Mouse (Mus musculus) fibroblast of lung, adult 2 months (primary cell): ENCODE results near the gene Zfp12.
"Not testable (repeated sequence)": the region's sequence is repeated elsewhere in the genome, so short reads cannot be mapped to it uniquely, and the experiment has no call there.

Source experiments
- DNase-seq: peaks from one replicate; pipeline ENCODE4 v3.0.0-alpha.2; 2011; ENCODE audit warnings: low read depth

Zfp12 gene

GRCm38 (mm10) chr5:143235028-143235693 is at the start of gene Zfp12:
TSS of gene Zfp12 (plus strand) at chr5:143235163.
- peak; percentile 94 for DNase-seq

GRCm38 (mm10) chr5:143188014-143188413 is 46.9 kb upstream of the Zfp12 start:
- DNase-seq = not testable (repeated sequence)

GRCm38 (mm10) chr5:143192806-143193205 is 42.2 kb upstream of the Zfp12 start:
- DNase-seq = no peak

GRCm38 (mm10) chr5:143194747-143195146 is 40.2 kb upstream of the Zfp12 start:
- DNase-seq = not testable (repeated sequence)

- no peak for DNase-seq
These were observed 39.8 kb upstream of the Zfp12 start for GRCm38 (mm10) chr5:143195166-143195565.

GRCm38 (mm10) chr5:143196506-143196905 is 38.5 kb upstream of the Zfp12 start:
- no peak for DNase-seq

GRCm38 (mm10) chr5:143205015-143205414 is 29.9 kb upstream of the Zfp12 start:
- no peak for DNase-seq

GRCm38 (mm10) chr5:143213832-143214231 is 21.1 kb upstream of the Zfp12 start:
- no peak for DNase-seq

- DNase-seq = no peak
These were observed 14.0 kb upstream of the Zfp12 start for GRCm38 (mm10) chr5:143220996-143221395.

GRCm38 (mm10) chr5:143222287-143222686 is 12.7 kb upstream of the Zfp12 start:
- no peak for DNase-seq

GRCm38 (mm10) chr5:143226790-143227189 is 8.2 kb upstream of the Zfp12 start, which contains the start of gene Spdye4a:
TSS of gene Spdye4a (minus strand) at chr5:143226890.
- DNase-seq = no peak

- DNase-seq = no peak
These were observed 1.1 kb downstream of the Zfp12 start for GRCm38 (mm10) chr5:143236036-143236435.

- no peak for DNase-seq
These were observed 10.0 kb downstream of the Zfp12 start for GRCm38 (mm10) chr5:143244926-143245325.

- no peak for DNase-seq
These were observed 17.1 kb downstream of the Zfp12 start for GRCm38 (mm10) chr5:143252039-143252438.

- DNase-seq = no peak
These were observed 17.8 kb downstream of the Zfp12 start for GRCm38 (mm10) chr5:143252791-143253185.

- DNase-seq = no peak
These were observed 18.4 kb downstream of the Zfp12 start for GRCm38 (mm10) chr5:143253186-143253880.

- no peak for DNase-seq
These were observed 19.0 kb downstream of the Zfp12 start for GRCm38 (mm10) chr5:143253881-143254486.

- no peak for DNase-seq
These were observed 19.6 kb downstream of the Zfp12 start for GRCm38 (mm10) chr5:143254487-143255130.

GRCm38 (mm10) chr5:143255131-143255519 is 20.2 kb downstream of the Zfp12 start:
- no peak for DNase-seq

- DNase-seq = no peak
These were observed 20.8 kb downstream of the Zfp12 start for GRCm38 (mm10) chr5:143255802-143256201.

GRCm38 (mm10) chr5:143261636-143262035 is 26.7 kb downstream of the Zfp12 start:
- DNase-seq = no peak

- DNase-seq = no peak
These were observed 29.7 kb downstream of the Zfp12 start for GRCm38 (mm10) chr5:143264689-143265088.

- DNase-seq = no peak
These were observed 30.4 kb downstream of the Zfp12 start for GRCm38 (mm10) chr5:143265409-143265808.
